Mouse (Mus musculus) cerebellum, postnatal 4 days (tissue): Measurements from ENCODE around the gene Hist1h2bf.
"Not testable (repeated sequence)": the region's sequence is repeated elsewhere in the genome, so short reads cannot be mapped to it uniquely, and the experiment has no call there.

ENCODE experiments used
- DNase-seq, 2 experiments: peaks; one replicate each; pipeline ENCODE4 v3.0.0; 2022; ENCODE audit warnings: low spot score in 2 of 2, mixed read lengths in 1 of 2

The Hist1h2bf gene

DNA sequence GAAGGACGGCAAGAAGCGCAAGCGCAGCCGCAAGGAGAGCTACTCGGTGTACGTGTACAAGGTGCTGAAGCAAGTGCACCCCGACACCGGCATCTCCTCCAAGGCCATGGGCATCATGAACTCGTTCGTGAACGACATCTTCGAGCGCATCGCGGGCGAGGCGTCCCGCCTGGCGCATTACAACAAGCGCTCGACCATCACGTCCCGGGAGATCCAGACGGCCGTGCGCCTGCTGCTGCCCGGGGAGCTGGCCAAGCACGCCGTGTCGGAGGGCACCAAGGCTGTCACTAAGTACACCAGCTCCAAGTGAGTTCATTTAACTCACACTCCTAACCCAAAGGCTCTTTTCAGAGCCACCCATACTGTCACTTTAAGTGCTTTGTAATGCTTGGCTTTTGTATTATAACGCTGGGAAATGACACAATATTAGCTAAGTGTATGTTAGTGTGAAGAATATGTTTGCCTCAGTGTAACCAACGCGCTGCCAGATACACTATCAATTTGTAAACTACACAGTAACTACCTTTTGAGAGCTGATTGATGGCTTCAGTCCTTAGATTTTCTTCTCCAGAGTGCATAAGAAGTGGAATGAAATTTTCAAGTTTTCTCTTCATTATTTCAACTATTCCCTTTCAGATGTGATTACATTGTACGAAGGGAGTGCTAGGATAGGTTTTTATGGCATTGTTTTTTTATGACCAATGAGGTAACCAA, 2.3 kb downstream of the Hist1h2bf start:
- DNase-seq, result not testable (repeated sequence)

DNA sequence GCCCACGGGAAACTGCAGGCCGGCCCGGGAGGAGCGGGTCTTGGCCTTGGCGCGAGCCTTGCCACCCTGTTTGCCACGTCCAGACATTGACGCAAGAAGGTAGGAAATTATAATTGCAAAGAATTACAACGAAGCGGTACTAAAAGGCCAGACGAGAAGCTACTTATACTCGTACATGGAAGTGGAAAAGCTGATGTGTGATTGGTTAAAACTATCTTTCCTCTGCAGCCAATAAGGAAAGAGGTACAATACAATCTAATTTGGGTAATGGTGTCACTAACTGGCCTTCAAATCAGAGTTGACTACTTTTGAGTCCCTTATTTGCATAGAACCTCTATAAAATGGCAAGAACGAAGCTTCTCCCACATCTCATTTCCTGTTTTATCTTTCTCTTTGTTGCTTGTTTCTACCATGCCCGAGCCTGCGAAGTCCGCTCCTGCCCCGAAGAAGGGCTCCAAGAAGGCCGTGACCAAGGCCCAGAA, 2.9 kb downstream of the Hist1h2bf start, which contains the start of the genes Hist1h2ae and Hist1h2bg:
Hist1h2ae (minus strand) TSS at position 199 of the 482 bp plus-strand sequence.
Hist1h2bg (plus strand) TSS at position 375 of the 482 bp plus-strand sequence.
- DNase-seq, result peak; percentile 34 to 61

DNA sequence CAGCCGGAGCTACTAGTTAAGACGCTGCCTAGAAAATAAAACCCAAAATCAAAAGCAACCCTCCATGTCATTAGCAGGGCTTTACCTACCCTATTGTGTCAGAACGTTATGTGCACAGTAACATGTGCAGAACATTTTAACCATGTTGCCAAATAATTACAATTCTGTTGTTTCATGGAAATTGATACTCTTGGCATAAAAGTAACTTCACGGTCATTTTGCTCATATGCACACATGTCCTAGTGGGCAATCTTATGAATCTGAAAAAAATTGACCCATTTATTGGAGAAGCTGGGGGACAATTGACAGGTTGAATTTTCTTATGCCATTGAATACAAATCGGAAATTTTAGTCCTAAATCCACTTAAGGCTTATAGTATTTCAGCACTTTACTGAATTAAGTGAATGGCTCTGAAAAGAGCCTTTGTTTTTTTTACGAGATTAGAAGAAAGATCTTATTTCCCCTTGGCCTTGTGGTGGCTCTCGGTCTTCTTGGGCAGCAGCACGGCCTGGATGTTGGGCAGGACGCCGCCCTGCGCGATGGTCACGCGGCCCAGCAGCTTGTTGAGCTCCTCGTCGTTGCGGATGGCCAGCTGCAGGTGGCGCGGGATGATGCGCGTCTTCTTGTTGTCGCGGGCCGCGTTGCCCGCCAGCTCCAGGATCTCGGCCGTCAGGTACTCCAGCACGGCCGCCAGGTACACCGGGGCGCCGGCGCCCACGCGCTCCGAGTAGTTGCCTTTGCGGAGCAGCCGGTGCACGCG, 3.6 kb downstream of the Hist1h2bf start:
- not testable (repeated sequence) for DNase-seq

DNA sequence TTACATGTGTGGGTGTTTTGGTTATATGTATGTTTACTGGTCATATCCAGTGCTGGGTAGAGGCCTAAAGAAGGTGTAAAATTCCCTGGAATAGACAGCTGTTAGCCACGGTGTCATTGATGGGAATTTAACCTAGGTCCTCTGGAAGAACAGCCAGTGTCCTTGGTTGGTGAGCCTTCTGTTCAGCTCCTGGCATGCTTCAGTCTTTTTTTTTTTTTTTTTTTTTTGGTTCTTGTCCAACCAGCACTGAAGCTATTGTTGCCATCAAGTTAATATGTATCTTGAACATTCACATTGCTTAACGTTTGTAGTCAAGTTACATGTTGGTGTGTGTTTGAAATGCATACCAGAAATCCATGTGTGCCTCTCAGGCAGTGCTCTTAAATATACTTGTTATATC, 9.5 kb downstream of the Hist1h2bf start:
- DNase-seq, result no peak

DNA sequence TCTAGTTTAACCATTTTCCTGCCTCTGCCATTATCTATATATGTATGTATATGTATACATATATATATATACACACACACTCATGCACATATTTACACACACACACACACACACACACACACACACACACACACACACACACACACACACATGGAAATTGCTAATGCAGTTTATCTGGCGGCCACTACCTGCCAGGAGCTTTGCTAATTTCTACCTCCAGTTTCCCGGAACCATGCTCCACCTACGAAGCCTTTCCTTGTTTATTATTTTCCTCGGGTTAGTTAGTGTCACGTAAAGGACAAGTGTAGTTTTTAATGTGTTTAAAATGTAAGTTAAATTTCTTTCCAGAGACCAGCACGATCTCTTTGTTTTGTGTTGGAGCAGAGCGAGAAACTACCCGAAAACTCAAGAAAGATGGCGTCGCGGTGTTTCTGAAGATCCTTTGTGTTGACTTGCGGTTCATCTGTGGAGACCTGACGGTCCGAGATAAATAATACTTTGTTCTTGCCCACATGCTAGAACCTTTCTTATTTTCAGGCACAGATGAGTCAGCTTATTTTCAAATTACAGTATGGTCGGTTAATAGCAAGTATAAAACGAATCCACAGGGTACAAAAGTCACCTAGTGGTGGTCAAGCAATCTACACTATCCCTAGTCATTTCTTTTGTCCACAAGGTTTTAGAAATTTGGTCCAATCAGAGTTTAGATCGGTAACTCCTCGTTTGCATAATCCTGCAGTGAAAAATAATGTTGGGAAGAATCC, 11.1 kb downstream of the Hist1h2bf start:
- no peak for DNase-seq

DNA sequence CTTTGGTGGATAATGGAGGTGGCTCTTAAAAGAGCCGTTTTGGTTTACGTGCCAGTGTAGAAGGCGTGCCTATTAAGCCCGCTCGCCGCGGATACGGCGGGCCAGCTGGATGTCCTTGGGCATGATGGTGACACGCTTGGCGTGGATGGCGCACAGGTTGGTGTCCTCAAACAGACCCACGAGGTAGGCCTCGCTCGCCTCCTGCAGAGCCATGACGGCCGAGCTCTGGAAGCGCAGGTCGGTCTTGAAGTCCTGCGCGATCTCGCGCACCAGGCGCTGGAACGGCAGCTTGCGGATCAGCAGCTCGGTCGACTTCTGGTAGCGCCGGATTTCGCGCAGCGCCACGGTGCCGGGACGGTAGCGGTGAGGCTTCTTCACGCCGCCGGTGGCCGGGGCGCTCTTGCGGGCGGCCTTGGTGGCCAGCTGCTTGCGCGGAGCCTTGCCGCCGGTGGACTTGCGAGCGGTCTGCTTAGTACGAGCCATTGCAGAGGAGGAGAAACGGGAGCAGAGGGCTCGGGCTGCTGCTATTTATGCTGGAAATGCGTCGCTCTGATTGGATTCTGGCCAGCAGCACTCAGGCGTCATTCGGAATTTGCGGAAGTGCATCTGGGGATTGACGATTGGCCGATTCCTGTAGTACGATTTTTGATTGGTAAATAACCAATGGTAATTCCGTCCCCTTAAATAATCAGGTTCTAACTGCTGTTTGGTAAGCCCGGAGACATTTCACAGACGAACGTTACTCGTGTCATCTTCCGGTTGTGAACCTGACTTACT, 11.9 kb downstream of the Hist1h2bf start, which contains the start of gene Hist1h3e:
Hist1h3e (minus strand) TSS at position 487 of the 777 bp plus-strand sequence.
- peak; percentile 83 to 94 for DNase-seq

DNA sequence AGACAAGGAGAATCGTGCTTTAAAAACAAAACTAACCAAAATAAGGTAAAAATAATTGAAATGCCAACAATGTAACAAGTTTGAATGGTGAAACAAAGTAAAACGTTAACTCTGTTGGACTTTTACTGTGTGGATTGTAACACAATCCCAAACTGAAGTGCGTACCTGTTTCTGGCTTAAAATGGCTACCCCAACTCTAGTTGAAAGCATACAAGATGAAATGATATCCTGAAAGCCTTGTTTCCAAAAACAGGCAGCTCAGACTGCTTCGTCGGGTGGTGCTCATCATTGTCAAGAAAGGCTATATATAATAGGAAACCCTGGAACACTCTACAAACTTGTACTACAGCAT, 12.5 kb downstream of the Hist1h2bf start:
- not testable (repeated sequence) for DNase-seq

DNA sequence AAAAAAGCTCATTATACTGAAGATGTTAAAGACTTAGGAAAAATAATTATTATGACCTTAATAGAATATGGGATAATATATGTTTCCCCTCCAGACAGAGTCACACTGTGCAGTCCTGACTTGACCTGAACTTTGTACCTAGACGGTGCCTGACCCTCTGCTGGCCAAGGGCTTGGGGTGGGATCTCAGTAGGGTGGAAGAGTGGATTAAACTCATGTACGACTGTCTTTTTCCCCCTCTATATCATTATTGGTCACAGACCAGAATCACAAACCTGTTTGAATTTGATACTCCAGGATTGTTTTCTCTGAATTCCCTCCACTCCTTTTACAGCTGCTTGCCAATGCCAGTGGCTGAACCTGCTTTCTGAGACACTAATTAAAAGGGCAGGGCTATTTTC, 13.3 kb downstream of the Hist1h2bf start:
- DNase-seq, result not testable (repeated sequence)

DNA sequence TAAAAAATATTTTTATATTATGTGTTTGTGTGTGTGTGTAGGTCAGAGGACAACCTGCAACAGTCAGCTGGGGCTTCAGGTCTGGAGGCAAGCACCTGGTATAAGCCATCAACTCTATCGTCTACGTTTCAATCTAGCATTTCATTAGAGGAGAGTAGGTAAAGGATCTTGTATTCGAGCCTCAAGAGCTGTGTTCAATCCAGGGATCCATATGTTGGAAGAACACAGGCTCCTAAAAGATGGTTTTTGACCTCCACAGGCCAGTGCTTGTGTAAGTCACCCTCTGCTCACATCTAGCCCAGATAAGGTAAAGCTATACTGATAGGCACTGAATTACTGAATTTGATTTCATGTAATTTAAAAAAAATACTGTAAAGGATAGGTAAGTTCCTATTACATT, 17.1 kb downstream of the Hist1h2bf start:
- no peak for DNase-seq

DNA sequence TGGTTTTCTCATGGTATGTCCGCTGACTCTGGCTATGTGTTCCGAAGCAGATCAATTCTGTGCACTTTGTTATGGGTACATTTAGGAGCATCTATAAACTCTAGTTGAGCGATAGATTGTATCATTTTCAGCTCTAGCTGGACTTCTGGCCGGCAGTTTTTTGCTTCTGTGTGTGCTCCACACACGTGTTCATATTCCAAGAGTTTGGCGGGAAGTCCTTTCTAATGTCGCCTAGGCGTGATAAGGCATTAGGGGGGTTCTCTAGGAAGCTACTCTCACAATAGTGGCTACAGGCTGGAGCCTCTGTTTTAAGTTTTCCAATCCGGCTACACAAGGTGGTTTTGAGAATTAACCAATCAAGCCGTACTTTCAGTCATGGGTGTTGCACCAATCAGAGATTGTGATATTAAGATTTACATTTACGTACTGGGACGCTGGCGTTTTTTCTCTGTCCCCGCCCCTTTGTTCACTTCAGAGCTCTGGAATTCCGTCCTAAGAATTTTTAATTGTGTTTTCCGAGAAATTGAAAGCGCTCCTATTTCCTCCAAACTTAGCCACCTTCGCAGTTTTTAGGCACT, 18.1 kb downstream of the Hist1h2bf start:
- peak; percentile 21 to 41 for DNase-seq

DNA sequence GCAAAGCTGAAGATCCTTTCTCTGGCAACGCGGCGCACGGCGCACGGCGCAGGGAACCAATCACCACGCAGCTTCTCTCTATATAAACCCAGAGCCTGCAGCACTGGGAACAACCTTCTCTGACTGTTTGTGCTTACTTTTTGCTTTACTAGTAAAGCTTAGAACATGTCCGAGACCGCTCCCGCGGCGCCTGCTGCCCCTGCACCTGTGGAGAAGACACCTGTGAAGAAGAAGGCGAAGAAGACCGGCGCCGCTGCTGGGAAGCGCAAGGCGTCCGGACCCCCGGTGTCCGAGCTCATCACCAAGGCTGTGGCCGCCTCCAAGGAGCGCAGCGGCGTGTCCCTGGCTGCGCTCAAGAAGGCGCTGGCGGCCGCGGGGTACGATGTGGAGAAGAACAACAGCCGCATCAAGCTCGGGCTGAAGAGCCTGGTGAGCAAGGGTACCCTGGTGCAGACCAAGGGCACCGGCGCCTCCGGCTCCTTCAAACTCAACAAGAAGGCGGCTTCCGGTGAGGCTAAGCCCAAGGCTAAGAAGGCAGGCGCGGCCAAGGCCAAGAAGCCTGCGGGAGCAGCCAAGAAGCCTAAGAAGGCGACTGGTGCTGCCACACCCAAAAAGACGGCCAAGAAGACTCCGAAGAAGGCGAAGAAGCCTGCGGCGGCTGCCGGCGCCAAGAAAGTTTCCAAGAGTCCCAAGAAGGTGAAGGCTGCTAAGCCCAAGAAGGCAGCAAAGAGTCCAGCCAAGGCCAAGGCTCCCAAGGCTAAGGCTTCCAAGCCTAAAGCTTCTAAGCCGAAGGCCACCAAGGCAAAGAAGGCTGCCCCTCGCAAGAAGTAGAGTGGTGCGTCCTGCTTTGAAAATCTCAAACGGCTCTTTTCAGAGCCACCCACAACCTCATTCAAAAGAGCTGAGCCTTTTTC, 18.8 kb downstream of the Hist1h2bf start:
- DNase-seq, result peak; percentile 35 to 69

DNA sequence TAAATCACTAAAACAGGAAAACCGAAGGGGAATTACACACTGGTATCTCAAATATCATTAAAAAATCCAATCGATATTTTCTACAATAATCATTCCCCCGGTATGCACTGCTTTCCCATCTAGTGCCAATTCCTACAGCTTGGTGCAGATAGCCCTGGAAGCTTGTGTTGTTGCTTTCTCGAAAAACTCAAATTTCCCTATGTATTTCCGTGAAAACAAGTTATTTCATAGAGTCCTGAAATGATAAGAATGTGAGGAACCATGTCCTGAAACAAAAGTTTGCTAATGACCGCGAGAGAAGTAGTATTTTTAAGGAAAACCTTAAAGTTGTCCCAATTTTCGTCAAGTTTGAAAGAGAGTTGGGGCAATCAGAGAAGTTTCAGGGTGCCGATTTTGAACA, 19.6 kb downstream of the Hist1h2bf start:
- DNase-seq, result no peak

DNA sequence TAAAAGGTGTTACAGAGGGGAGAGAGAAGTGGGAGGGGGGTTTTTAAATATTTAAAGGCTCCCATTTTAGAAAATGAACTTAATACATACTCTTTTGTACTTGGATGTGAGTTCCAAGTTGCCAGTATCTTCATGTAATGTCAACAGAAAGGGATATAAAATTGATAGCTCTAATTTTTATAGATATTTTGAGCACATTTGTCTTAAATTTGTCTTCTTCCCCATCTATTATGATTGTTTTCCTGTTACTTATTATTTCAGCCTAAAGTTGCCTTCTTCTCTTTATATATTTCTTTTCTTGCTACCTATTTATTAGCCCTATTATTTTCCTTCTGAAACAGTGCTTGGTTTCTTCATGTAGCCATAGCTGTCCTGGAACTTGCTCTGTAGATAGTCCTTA, 21.0 kb downstream of the Hist1h2bf start, which contains the start of gene Hist1h1d:
Hist1h1d (plus strand) TSS at position 301 of the 400 bp plus-strand sequence.
- DNase-seq, result no peak

DNA sequence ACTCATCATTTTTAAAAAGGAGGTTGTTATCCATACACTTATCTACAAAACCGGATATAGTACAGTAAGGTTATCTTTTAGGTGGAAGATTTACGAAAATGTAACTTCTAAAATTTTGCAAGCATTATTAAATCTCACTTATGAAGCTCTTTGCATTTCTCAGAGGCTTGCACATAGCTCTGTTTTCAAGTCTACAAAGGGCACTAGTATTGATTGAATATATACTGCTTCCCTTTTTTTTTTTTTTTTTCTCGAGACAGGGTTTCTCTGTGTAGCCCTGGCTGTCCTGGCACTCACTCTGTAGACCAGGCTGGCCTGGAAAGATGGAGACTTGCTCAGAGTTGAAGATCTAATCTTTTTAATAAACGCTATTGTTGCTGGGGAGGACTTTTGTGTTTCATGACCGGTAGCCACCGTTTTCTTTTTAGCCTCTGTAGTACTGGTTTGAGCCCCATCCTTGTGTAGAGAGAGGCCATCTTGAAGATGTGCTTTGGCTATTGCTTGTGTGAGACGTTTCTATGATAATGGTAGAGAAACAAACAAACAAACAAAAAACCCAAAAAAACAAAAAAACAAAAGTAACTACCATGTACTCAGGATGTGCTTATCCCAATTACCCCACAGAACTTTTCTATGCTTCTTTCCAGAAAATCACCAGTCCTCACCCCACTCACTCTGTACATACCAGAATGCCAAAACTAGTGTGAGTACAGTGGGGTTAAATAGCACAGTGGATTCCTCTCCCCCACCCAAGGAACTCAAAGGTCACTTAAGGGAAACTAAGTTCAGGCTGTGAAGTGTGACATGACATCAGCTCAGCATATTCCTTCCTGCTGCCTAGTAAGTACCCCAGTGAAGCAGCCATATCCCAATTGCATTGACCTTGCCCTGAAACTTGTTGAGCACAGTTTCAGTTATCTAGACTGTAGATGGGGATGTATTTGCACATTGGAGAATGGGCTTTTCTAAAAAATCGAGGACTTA, 21.8 kb downstream of the Hist1h2bf start:
- DNase-seq, result no peak

DNA sequence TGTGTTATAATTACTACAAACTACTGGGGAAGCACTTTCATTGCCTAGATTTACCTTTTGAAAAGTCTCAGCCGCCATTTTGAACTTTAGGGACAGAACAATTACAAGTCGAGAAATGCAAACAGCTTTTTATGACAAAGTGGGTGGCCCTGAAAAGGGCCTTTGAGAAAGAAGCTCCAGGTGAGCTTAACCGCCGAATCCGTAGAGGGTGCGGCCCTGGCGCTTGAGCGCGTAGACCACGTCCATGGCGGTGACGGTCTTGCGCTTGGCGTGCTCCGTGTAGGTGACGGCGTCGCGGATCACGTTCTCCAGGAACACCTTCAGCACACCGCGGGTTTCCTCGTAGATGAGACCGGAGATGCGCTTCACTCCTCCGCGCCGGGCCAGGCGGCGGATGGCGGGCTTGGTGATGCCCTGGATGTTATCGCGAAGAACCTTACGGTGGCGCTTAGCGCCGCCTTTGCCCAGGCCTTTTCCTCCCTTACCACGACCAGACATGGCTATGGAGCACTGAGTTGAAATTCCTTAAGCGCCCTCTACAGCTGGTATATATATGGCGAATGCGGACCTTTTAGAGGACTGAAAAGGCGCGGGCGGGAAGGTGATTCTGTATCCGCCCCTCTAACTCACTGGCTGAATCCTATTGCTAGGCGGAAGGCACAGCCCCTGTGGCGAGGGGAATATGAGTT, 22.7 kb downstream of the Hist1h2bf start, which contains the start of gene Hist1h4f:
Hist1h4f (minus strand) TSS at position 503 of the 689 bp plus-strand sequence.
- peak; percentile 65 to 88 for DNase-seq

DNA sequence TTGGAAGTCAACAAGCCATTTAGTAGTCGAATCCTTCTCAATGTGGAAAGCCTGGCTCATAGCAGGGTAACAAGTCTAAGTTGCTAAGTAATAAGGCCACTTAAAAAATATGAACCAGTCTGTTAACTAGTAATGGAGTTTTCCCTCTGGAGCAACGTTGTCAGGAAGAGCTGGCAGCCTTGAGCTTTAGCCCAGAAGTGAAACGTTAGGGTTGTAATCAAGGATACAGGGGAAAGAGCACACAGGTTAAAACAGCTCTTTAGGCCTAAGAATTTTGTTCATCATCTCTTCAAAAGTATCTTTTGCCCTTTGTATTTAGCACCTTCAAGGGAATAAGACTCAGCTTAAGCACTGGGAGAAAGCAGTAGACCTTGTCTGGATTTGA, 23.2 kb downstream of the Hist1h2bf start:
- no peak for DNase-seq

DNA sequence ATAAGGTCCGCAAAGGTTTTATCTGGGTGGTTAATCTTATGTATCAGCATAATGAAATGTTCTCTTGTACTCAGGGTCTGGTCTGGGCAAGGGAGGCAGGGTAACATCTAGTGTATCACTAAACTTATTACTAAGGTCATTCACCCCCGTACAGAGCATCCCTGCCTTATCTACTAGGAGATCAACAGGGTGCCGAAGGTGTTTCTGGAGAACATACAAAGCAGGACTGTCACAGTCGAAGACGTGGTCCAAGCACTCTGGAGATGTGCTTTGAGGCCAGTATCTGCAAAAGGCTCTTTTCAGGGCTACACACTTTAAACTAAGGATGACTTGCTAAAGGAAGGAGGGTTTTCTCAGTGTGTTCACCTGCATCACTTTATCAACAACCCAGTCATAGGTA, 27.3 kb downstream of the Hist1h2bf start:
- DNase-seq, result no peak

DNA sequence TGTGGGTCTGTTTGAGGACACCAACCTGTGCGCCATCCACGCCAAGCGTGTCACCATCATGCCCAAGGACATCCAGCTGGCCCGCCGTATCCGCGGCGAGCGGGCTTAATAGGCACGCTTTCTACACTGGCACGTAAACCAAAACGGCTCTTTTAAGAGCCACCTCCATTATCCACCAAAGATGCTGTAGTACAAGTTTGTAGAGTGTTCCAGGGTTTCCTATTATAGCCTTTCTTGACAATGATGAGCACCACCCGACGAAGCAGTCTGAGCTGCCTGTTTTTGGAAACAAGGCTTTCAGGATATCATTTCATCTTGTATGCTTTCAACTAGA, 29.2 kb downstream of the Hist1h2bf start:
- not testable (repeated sequence) for DNase-seq
